Mouse (Mus musculus) hematopoietic stem cell, adult 5-6 weeks (primary cell): Measurements from ENCODE around the gene Fam169a. TPM values are rescaled to one million over a fixed set of nuclear protein-coding genes. Genes with fewer than 3 reads are reported as not detected.
A peak's percentile ranks its signal among the peaks of the same experiment; 100 is the strongest.
"Not testable (repeated sequence)": the region's sequence is repeated elsewhere in the genome, so short reads cannot be mapped to it uniquely, and the experiment has no call there.

Source experiments
- ATAC-seq, 2 experiments: fragments of 125-278 bp in 1 of 2; replicated peaks in 1 of 2; 2 replicates each; pipeline ENCODE4 v1.8.0; 2016 to 2017; ENCODE audit warnings: inconsistent platforms in 2 of 2, mild to moderate bottlenecking in 2 of 2, moderate number of reproducible peaks in 2 of 2, low read depth in 1 of 2, moderate TSS enrichment in 1 of 2; ENCODE audit not compliant: low FRiP score in 2 of 2, poor library complexity in 2 of 2, severe bottlenecking in 2 of 2, insufficient read depth in 1 of 2, low TSS enrichment in 1 of 2
- total RNA-seq: library from RNA; stranded (forward); fragments of 172-1452, 232-1000 nt; gene quantifications from 2 replicates; pipeline ENCODE4 v1.2.3, GENCODE M21; 2017

The Fam169a gene
- total RNA-seq, 1 experiment from 2014 or later, result 6.4 TPM

GRCm38 (mm10) chr13:97070931-97071625 lies 4.0 kb downstream of the Fam169a start:
- no peak for ATAC-seq

DNA sequence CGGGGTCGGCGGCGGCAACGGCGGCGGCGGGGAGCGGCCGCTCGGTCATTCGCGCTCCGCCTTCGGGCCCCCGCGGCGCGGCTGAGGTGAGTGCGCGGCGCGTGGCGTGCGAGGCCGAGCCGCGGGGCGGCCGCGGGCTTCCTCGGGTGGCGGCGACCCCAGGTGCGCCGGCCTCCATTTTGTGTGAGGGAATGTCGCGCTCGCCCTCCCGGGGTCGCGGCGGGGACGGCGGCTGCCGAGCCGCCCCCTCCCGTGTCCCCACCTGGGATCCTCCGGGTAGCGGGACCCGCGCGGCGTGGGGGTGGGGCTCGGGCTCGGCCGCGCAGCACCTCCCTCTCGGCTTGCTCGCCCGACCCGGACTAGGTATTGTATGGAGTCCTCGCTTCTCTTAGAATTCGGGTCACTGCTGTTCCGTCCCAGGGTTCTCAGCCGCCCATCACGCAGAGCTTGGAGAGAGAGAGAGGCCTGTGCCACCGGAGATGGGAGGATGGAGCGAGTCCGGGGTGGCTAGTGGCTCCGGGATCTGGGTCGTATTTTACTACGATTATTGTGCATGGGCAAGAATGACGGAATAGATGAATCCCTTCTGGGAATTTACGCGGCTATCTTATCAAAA lies 4.6 kb downstream of the Fam169a start:
- ATAC-seq, result peak in 1 of 2 experiments; percentile 45; a peak in 2 of 4 replicates

GRCm38 (mm10) chr13:97073497-97073896 lies 6.4 kb downstream of the Fam169a start:
- ATAC-seq, result no peak

DNA sequence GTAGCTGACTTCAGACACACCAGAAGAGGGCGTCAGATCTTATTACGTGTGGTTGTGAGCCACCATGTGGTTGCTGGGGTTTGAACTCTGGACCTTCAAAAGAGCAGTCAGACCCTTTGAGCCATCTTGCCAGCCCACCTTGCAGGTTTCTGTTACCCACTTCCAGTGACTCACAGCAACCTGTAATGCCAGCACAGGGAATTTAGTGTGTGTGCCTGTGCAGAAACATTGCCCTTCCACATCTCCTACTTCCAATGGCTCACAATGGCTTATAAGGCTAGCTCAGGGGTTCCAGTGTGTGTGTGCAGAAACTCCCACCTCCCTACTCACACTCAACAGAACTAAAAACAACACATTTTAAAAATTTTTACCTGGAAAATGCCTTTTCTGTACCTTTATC lies 10.5 kb downstream of the Fam169a start:
- ATAC-seq, result no peak

DNA sequence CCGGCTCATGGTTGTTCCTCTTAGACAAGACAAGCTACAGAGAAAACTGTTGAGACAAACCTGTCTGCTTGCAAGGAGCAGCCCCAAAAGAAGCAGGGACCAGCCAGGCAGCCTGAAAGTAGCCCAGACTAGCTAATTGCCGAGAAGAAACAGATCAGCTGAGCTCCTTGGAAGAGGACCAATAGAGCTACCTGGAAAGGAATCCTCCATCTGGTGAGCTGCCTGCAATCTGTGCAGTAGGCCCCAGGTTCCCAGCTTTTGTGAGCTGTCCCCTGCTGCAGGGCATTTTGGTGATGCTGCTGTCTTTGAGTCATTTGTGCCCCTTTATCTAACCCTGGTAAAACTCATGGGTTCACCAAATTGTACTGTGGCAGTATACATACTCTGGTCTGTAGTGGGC lies 13.1 kb downstream of the Fam169a start:
- ATAC-seq, result no peak

- ATAC-seq, result no peak
These were observed 13.5 kb downstream of the Fam169a start for GRCm38 (mm10) chr13:97080615-97081014.

GRCm38 (mm10) chr13:97082432-97082831 lies 15.3 kb downstream of the Fam169a start:
- no peak for ATAC-seq

DNA sequence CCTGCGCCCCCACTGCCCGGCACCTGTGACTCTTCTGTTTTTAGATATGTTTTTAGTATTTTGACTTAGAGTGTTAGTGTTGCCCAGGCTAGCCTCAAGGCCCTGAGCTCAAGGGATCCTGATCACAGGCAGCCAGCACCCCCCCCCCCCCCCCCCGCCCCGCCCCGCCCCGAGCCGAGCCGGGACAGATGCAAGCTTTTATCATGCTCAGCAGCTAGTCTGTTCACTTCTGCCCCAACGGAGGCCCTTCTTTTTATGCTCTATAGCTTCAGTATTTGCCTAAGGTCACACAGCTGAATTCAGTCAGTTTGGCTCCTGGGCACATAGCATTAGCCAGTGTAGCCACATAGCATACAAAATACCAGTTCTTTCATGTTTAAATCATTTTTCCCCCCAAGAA lies 19.2 kb downstream of the Fam169a start:
- ATAC-seq, result no peak

DNA sequence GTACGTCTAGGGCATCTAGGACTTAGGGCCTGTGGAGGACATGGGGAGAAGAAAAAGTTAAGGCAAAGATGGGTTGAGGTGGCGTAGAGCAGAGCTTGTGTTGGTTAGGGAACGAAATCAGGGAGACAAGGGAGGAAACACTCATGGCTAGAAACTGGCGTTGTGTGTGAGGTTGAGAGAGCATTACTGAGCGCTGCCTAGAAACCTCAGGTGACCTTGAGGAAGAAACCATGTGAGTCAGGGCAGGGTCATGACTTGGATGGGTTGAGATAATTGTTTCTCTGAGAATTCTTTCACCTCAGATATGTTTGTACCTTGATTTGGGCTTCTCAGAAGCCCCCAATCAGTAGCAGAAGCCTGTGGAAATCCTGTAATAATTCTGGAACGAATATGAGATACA lies 20.3 kb downstream of the Fam169a start:
- ATAC-seq, result no peak

GRCm38 (mm10) chr13:97088183-97088582 lies 21.1 kb downstream of the Fam169a start:
- ATAC-seq, result no peak

DNA sequence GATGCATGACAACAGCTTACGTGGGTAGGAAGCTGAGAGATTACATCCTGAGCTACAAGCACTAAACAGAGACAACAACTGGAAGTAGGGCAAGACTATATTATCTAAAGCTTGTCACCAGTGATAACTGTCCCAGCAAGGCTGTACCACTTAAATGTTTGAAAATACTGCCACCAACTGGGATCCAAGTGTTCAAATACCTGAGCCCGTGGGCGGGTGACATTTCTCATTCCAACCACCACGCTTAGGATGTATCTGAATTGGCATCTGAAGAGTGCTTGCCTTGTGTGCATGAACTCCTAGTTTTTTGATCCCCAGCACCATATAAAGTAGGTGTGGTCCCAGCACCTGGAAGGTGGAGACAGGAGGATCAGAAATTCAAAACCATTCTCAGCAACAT lies 28.6 kb downstream of the Fam169a start:
- ATAC-seq, result no peak

GRCm38 (mm10) chr13:97099187-97099852 lies 32.2 kb downstream of the Fam169a start, which contains the start of gene Gm6169:
Gene Gm6169, minus strand, starts transcription at chr13:97099237.
- ATAC-seq, result peak; percentile 65 to 74

GRCm38 (mm10) chr13:97104996-97105395 lies 37.9 kb downstream of the Fam169a start:
- ATAC-seq, result no peak

DNA sequence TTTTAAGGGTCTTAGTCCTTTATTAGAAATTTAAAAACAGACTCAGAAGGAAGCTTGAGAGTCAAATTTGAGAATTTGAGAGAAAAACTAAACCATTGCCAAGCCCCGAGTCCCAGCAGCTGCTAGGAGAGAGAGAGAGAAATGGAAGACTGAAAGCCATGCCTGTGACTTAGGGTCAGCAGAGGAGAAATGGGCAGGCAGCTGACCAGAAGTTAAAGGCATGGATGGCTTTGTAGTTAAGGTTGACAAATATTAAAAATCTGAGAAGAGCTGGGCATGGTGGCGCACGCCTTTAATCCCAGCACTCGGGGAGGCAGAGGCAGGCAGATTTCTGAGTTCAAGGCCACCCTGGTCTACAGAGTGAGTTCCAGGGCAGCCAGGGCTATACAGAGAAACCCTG lies 40.6 kb downstream of the Fam169a start:
- not testable (repeated sequence) for ATAC-seq

DNA sequence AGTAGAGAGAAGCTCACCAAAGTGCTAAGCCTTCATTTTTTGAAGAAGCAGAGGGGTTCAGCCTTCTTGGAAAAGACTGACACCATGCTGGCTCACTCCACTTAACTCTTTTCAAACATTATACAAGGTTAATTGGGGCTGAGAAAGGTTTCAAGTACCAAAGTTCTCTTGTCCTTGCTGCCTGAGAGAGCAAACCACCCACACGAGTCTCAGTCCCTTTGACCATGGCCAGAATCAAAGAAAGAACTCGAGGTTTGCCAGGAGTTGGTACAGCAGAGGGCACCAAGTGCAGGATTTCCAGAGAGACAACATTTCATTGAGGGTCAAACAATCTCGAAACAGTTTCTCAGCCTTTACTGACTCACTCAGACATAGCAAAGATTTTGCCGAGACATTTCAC lies 42.0 kb downstream of the Fam169a start:
- ATAC-seq, result no peak

- ATAC-seq, result no peak
These were observed 54.3 kb downstream of the Fam169a start for GRCm38 (mm10) chr13:97121341-97121740.

GRCm38 (mm10) chr13:97129654-97130053 lies 62.6 kb downstream of the Fam169a start:
- ATAC-seq, result not testable (repeated sequence)

DNA sequence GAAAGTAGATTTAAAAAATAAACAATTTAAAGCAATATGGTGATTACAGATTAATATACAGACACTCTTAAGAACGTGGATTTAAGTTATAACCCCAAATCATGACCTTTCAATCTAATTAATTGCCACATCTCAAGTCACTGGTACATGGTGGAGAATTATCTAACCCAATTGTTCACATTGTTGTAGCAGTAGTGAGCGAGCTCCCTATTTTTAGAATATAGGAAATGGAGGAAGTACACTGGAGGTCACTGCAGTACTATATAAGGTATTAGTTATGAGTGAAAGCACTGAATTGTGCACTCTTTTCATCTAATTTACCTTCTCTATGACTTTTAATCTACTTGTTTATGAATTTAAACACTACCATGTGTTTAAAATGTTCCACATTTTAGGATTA lies 63.3 kb downstream of the Fam169a start:
- ATAC-seq, result 0 out of 4 replicates have a peak, but pooled peaks of 1 of the 2 experiments have one; percentile 17
